Mouse (Mus musculus): ENCODE measurements around the gene Cyp27b1. TPM values are rescaled to one million over a fixed set of nuclear protein-coding genes. Genes with fewer than 3 reads are reported as not detected.
"Not testable (repeated sequence)": the region's sequence is repeated elsewhere in the genome, so short reads cannot be mapped to it uniquely, and the experiment has no call there.

Gene Cyp27b1
- polyA plus RNA-seq, 1 experiment from 2014 or later = 0.09 TPM

GRCm38 (mm10) chr10:127063913-127064870, 16.1 kb downstream of the Cyp27b1 start:
- peak overlapping the region; percentile 88 for H3K27ac ChIP-seq (replicated peaks)
- H3K4me3 ChIP-seq = peak overlapping the region; percentile 92
- H3K36me3 ChIP-seq = peaks cover 43% of the 10 kb centered on the region
- peak; percentile 4 for ATAC-seq (ENCODE audit: low FRiP score, low read depth)
- peak overlapping the region; percentile 98 for H3K9ac ChIP-seq (replicated peaks)
- H3K4me1 ChIP-seq = peaks cover 51% of the 10 kb centered on the region
- H3K27me3 ChIP-seq = peaks cover 5% of the 10 kb centered on the region; the same call in 1 of the 2 replicates
- peak overlapping the region; percentile 75 for H3K4me2 ChIP-seq (replicated peaks)
- H3K9me3 ChIP-seq = no peaks in the 10 kb centered on the region
- 15% methylated on average over 37 of the region's 37 CpGs for WGBS

GRCm38 (mm10) chr10:127065981-127066380, 17.9 kb downstream of the Cyp27b1 start:
- no peaks in the 10 kb centered on the region for H3K9me3 ChIP-seq
- 90% methylated on average over 9 of the region's 9 CpGs for WGBS
- peaks cover 50% of the 10 kb centered on the region for H3K4me1 ChIP-seq
- no peak overlapping the region; the same call in 1 of the 2 replicates for H3K4me2 ChIP-seq (replicated peaks)
- H3K36me3 ChIP-seq = peaks cover 43% of the 10 kb centered on the region
- no peak overlapping the region for H3K9ac ChIP-seq (replicated peaks)
- H3K4me3 ChIP-seq = 0 out of 2 replicates have a peak overlapping the region, but pooled peaks have one; percentile 9
- H3K27ac ChIP-seq (replicated peaks) = 0 out of 2 replicates have a peak overlapping the region, but pooled peaks have one; percentile 20
- ATAC-seq (ENCODE audit: low FRiP score, low read depth) = no peak
- H3K27me3 ChIP-seq = peaks cover 5% of the 10 kb centered on the region; the same call in 1 of the 2 replicates

GRCm38 (mm10) chr10:127066519-127067018, 18.5 kb downstream of the Cyp27b1 start:
- Histone ChIP-seq H3K4me3 (no peak overlapping the region), H3K9ac (replicated peaks) (no peak overlapping the region), H3K27me3 (peaks cover 1% of the 10 kb centered on the region; the same call in 1 of the 2 replicates), H3K4me2 (replicated peaks) (no peak overlapping the region), H3K4me1 (peaks cover 49% of the 10 kb centered on the region), H3K36me3 (peaks cover 43% of the 10 kb centered on the region), H3K9me3 (no peaks in the 10 kb centered on the region), H3K27ac (replicated peaks) (0 out of 2 replicates have a peak overlapping the region, but pooled peaks have one; percentile 26)
- no peak for ATAC-seq (ENCODE audit: low FRiP score, low read depth)
- WGBS = 91% methylated on average over 14 of the region's 14 CpGs

GRCm38 (mm10) chr10:127068360-127069038, 20.4 kb downstream of the Cyp27b1 start:
- Histone ChIP-seq H3K9ac (replicated peaks) (peak overlapping the region; percentile 60; the same call in 1 of the 2 replicates), H3K4me2 (replicated peaks) (peak overlapping the region; percentile 76), H3K4me3 (peak overlapping the region; percentile 61), H3K36me3 (peaks cover 43% of the 10 kb centered on the region), H3K4me1 (peaks cover 41% of the 10 kb centered on the region), H3K27me3 (no peaks in the 10 kb centered on the region), H3K27ac (replicated peaks) (peak overlapping the region; percentile 89), H3K9me3 (no peaks in the 10 kb centered on the region)
- WGBS = 84% methylated on average over 9 of the region's 9 CpGs
- no peak for ATAC-seq (ENCODE audit: low FRiP score, low read depth)

GRCm38 (mm10) chr10:127069281-127070189, 21.5 kb downstream of the Cyp27b1 start:
- Histone ChIP-seq H3K4me3 (peak overlapping the region; percentile 61), H3K27me3 (no peaks in the 10 kb centered on the region), H3K4me2 (replicated peaks) (peak overlapping the region; percentile 76)

GRCm38 (mm10) chr10:127070190-127071121, 22.4 kb downstream of the Cyp27b1 start, which contains the start of gene Tspan31:
Tspan31 (minus strand) TSS chr10:127070264.
- Histone ChIP-seq H3K4me3 (peak within 1 kb of the TSS; percentile 61), H3K36me3 (peaks cover 34% of the 10 kb centered on the region), H3K27me3 (peaks cover 5% of the 10 kb centered on the region), H3K9ac (replicated peaks) (peak within 1 kb of the TSS; percentile 69), H3K27ac (replicated peaks) (peak within 1 kb of the TSS; percentile 89), H3K4me1 (peaks cover 32% of the 10 kb centered on the region), H3K9me3 (no peaks in the 10 kb centered on the region), H3K4me2 (replicated peaks) (peak within 1 kb of the TSS; percentile 76)
- WGBS = 3% methylated on average over 36 of the region's 36 CpGs
- ATAC-seq (ENCODE audit: low FRiP score, low read depth) = peak; percentile 92

More at GRCm38 (mm10) chr10:127069281-127070189, 21.5 kb downstream of the Cyp27b1 start:
- peaks cover 41% of the 10 kb centered on the region for H3K4me1 ChIP-seq
- H3K27ac ChIP-seq (replicated peaks) = peak overlapping the region; percentile 89
- no peaks in the 10 kb centered on the region for H3K9me3 ChIP-seq
- WGBS = 9% methylated on average over 30 of the region's 30 CpGs
- peaks cover 43% of the 10 kb centered on the region for H3K36me3 ChIP-seq
- peak overlapping the region; percentile 60 for H3K9ac ChIP-seq (replicated peaks)
- peak; percentile 75 for ATAC-seq (ENCODE audit: low FRiP score, low read depth)

- 79% methylated on average over 9 of the region's 9 CpGs for WGBS
- H3K27me3 ChIP-seq = peaks cover 13% of the 10 kb centered on the region
- no peak for ATAC-seq (ENCODE audit: low FRiP score, low read depth)
- H3K4me2 ChIP-seq (replicated peaks) = peak overlapping the region; percentile 76
- H3K9me3 ChIP-seq = no peaks in the 10 kb centered on the region
- H3K9ac ChIP-seq (replicated peaks) = peak overlapping the region; percentile 69; the same call in 1 of the 2 replicates
- H3K4me1 ChIP-seq = peaks cover 30% of the 10 kb centered on the region
- peaks cover 27% of the 10 kb centered on the region for H3K36me3 ChIP-seq
- H3K4me3 ChIP-seq = peak overlapping the region; percentile 61
- H3K27ac ChIP-seq (replicated peaks) = peak overlapping the region; percentile 52; the same call in 1 of the 2 replicates
These were observed 23.2 kb downstream of the Cyp27b1 start for GRCm38 (mm10) chr10:127071203-127071602.

- not testable (repeated sequence) for H3K9ac ChIP-seq (replicated peaks); H3K4me3 ChIP-seq; H3K4me2 ChIP-seq (replicated peaks); H3K9me3 ChIP-seq; ATAC-seq (ENCODE audit: low FRiP score, low read depth); H3K27ac ChIP-seq (replicated peaks)
- Histone ChIP-seq H3K27me3 (peaks cover 22% of the 10 kb centered on the region), H3K4me1 (peaks cover 26% of the 10 kb centered on the region), H3K36me3 (peaks cover 16% of the 10 kb centered on the region)
- 90% methylated on average over 4 of the region's 4 CpGs for WGBS
These were observed 24.2 kb downstream of the Cyp27b1 start for GRCm38 (mm10) chr10:127072270-127072669.

GRCm38 (mm10) chr10:127072969-127073368, 24.9 kb downstream of the Cyp27b1 start:
- H3K27ac ChIP-seq (replicated peaks); H3K4me3 ChIP-seq; H3K36me3 ChIP-seq; H3K4me2 ChIP-seq (replicated peaks); H3K9ac ChIP-seq (replicated peaks); H3K9me3 ChIP-seq; ATAC-seq (ENCODE audit: low FRiP score, low read depth): not testable (repeated sequence)
- Histone ChIP-seq H3K4me1 (peaks cover 30% of the 10 kb centered on the region), H3K27me3 (peaks cover 26% of the 10 kb centered on the region)
- WGBS = 87% methylated on average over 2 of the region's 2 CpGs

- H3K9me3 ChIP-seq = no peaks in the 10 kb centered on the region
- H3K4me1 ChIP-seq = peaks cover 25% of the 10 kb centered on the region
- no peak for ATAC-seq (ENCODE audit: low FRiP score, low read depth)
- 100% methylated on average over 1 of the region's 1 CpGs for WGBS
- H3K9ac ChIP-seq (replicated peaks) = no peak overlapping the region
- no peak overlapping the region for H3K4me3 ChIP-seq
- no peaks in the 10 kb centered on the region for H3K36me3 ChIP-seq
- no peak overlapping the region for H3K4me2 ChIP-seq (replicated peaks)
- peaks cover 32% of the 10 kb centered on the region for H3K27me3 ChIP-seq
- H3K27ac ChIP-seq (replicated peaks) = no peak overlapping the region
These were observed 25.9 kb downstream of the Cyp27b1 start for GRCm38 (mm10) chr10:127073981-127074380.

Measured in midbrain, embryonic 12.5 days (tissue).